Mouse (Mus musculus): ENCODE results near the gene Btbd35f2. TPM values are rescaled to one million over a fixed set of nuclear protein-coding genes. Genes with fewer than 3 reads are reported as not detected.
"Not testable (repeated sequence)": the region's sequence is repeated elsewhere in the genome, so short reads cannot be mapped to it uniquely, and the experiment has no call there.

Btbd35f2 gene
- not detected in 2 replicates for polyA plus RNA-seq (2014; fragmentation: Nextera tagmentation; extraction: Ambion mirVana)

DNA sequence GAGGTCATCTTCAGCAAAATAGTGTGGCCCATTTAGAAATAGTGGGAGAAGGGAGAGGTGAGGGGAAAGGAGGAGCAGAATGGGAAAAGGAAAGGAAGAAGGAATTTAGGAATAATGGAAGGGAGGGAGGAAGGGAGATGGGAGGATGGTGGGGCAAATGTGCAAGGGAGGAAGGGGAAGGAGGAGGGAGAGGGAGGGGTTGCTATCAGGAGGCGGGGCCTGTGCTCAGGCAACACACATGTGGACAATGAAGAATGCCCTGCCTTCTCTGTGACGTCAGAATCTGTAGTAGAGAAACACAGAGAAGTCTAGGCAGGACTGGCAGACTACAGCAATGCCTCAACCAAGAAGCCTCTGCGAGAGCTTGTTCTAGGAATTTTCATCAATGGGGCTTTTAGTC, at the start of gene Btbd35f2:
Btbd35f2 (plus strand) TSS at position 301 of the 400 bp plus-strand sequence.
- H3K4me2 ChIP-seq (ENCODE audit: low read depth, low read length); H3K9me3 ChIP-seq (replicated peaks; ENCODE audit: control insufficient read depth, low read length); H3K9ac ChIP-seq (replicated peaks; ENCODE audit: low read length); H3K4me1 ChIP-seq (ENCODE audit: control insufficient read depth, insufficient read depth, low read length); H3K27ac ChIP-seq (replicated peaks; ENCODE audit: low read depth, low read length); H3K27me3 ChIP-seq (ENCODE audit: control insufficient read depth, insufficient read depth, low read length); H3K4me3 ChIP-seq (ENCODE audit: low read depth, low read length); H3K36me3 ChIP-seq (replicated peaks; ENCODE audit: control insufficient read depth, insufficient read depth, low read depth, low read length); ATAC-seq (replicated peaks; ENCODE audit: insufficient number of reproducible peaks, low FRiP score, low TSS enrichment, low read depth); DNase-seq (ENCODE audit: low spot score): not testable (repeated sequence)
- no CpG with 5 or more reads among the region's 3 CpGs for WGBS

Other genes starting within 250 kb of the Btbd35f2 start
- not detected in 2 replicates for gene Btbd35f22, start 230.6 kb upstream of the Btbd35f2 start, polyA plus RNA-seq (2014; fragmentation: Nextera tagmentation; extraction: Ambion mirVana)